Mouse (Mus musculus) small intestine, adult 2 months (tissue): ENCODE results near the gene Gstm4. TPM values are rescaled to one million over a fixed set of nuclear protein-coding genes. Genes with fewer than 3 reads are reported as not detected.
"Not testable (repeated sequence)": the region's sequence is repeated elsewhere in the genome, so short reads cannot be mapped to it uniquely, and the experiment has no call there.

Experiments used
- H3K27ac ChIP-seq: fragments of 200-500 bp; 2 replicates; pipeline ENCODE4 v1.5.1; 2012; ENCODE audit warnings: low read depth, low read length, control low read depth, inconsistent platforms; ENCODE audit not compliant: insufficient read depth
- H3K27me3 ChIP-seq: fragments of 200-500 bp; 2 replicates; pipeline ENCODE4 v1.6.1; 2012; ENCODE audit warnings: mild to moderate bottlenecking, moderate library complexity, low read length, inconsistent platforms; ENCODE audit not compliant: control insufficient read depth, insufficient read depth
- H3K36me3 ChIP-seq: fragments of 200-500 bp; 2 replicates; pipeline ENCODE4 v1.6.1; 2012; ENCODE audit warnings: mild to moderate bottlenecking, low read length, control low read depth, inconsistent platforms; ENCODE audit not compliant: control insufficient read depth, insufficient read depth
- H3K4me1 ChIP-seq: fragments of 200-500 bp; 2 replicates; pipeline ENCODE4 v1.6.1; 2012; ENCODE audit warnings: low read length, inconsistent platforms, mixed read lengths; ENCODE audit not compliant: control insufficient read depth, insufficient read depth, insufficient read length
- H3K4me3 ChIP-seq: fragments of 200-500 bp; 2 replicates; pipeline ENCODE4 v1.5.1; 2012; ENCODE audit warnings: low read depth, mild to moderate bottlenecking, control low read depth, inconsistent platforms, low read length, moderate library complexity
- CTCF ChIP-seq: fragments of 200-500 bp; IDR thresholded peaks from 2 replicates; pipeline ENCODE4 v1.5.1; 2012; ENCODE audit warnings: low read depth, mild to moderate bottlenecking, control low read depth, inconsistent platforms, low read length, moderate library complexity, mixed read lengths; ENCODE audit not compliant: insufficient replicate concordance, insufficient read length; ENCODE audit errors: extremely low read depth
- POLR2A ChIP-seq: fragments of 200-500 bp; IDR thresholded peaks from 2 replicates; pipeline ENCODE4 v1.6.1; 2012; ENCODE audit warnings: low read depth, mild to moderate bottlenecking, control low read depth, inconsistent platforms, low read length, moderate library complexity
- WGBS: fragments of 180-500 bp; shearing (Covaris S2); methylation state at CpG from one replicate; pipeline ENCODE4 v1.1.7; 2018; 5-methylcytosine and 5-hydroxymethylcytosine counted together
- polyA plus RNA-seq: library from polyadenylated mRNA; depleted of rRNA; stranded (reverse); fragments of >200 nt; gene quantifications from 2 replicates; pipeline ENCODE4 v1.2.3, GENCODE M21; 2012; rRNA removed

The Gstm4 gene
- polyA plus RNA-seq, 1 experiment = 5.6 TPM

GRCm38 (mm10) chr3:107998591-107998990 lies 46.1 kb downstream of the Gstm4 start:
- no peaks in the 10 kb centered on the region for H3K36me3 ChIP-seq
- no peaks in the 10 kb centered on the region for H3K27me3 ChIP-seq
- H3K4me1 ChIP-seq = no peaks in the 10 kb centered on the region
- TF ChIP-seq POLR2A (no peak), CTCF (no peak)
- no peak overlapping the region for H3K4me3 ChIP-seq
- no peak overlapping the region for H3K27ac ChIP-seq
- 84% methylated on average over 3 of the region's 3 CpGs for WGBS

- TF ChIP-seq CTCF (no peak), POLR2A (no peak)
- Histone ChIP-seq H3K4me3 (no peak overlapping the region), H3K36me3 (no peaks in the 10 kb centered on the region), H3K27ac (no peak overlapping the region), H3K4me1 (no peaks in the 10 kb centered on the region), H3K27me3 (no peaks in the 10 kb centered on the region)
- 88% methylated on average over 4 of the region's 4 CpGs for WGBS
Measured at GRCm38 (mm10) chr3:107996576-107996975, 48.1 kb downstream of the Gstm4 start.

- WGBS = 93% methylated on average over 2 of the region's 2 CpGs
- not testable (repeated sequence) for H3K27ac ChIP-seq, H3K36me3 ChIP-seq, H3K4me3 ChIP-seq, H3K4me1 ChIP-seq, H3K27me3 ChIP-seq
Measured at GRCm38 (mm10) chr3:107995974-107996373, 48.7 kb downstream of the Gstm4 start.

Other genes with a start within 250 kb of the Gstm4 start
- gene Eps8l3, start 167.7 kb downstream of the Gstm4 start, polyA plus RNA-seq = 127 and 351 TPM in 2 replicates
- 6.6 and 11.3 TPM in 2 replicates for gene Gstm5, start 149.1 kb downstream of the Gstm4 start, polyA plus RNA-seq
- gene Gstm7, start 113.1 kb downstream of the Gstm4 start, polyA plus RNA-seq = 9.4 and 29.1 TPM in 2 replicates
- 9.5 and 20.7 TPM in 2 replicates for gene Gstm6, start 101.1 kb downstream of the Gstm4 start, polyA plus RNA-seq
- gene Gstm3, start 75.6 kb downstream of the Gstm4 start, polyA plus RNA-seq = 159 and 411 TPM in 2 replicates
- gene Gstm2, start 58.4 kb downstream of the Gstm4 start, polyA plus RNA-seq = 26.7 and 56.7 TPM in 2 replicates
- 243 and 695 TPM in 2 replicates for gene Gstm1, start 26.9 kb downstream of the Gstm4 start, polyA plus RNA-seq
- gene Ampd2, start 41.8 kb upstream of the Gstm4 start, polyA plus RNA-seq = 88.8 and 107 TPM in 2 replicates
- 0.86 and 0.91 TPM in 2 replicates for gene Gnat2, start 47.9 kb upstream of the Gstm4 start, polyA plus RNA-seq
- gene Gnai3, start 101.3 kb upstream of the Gstm4 start, polyA plus RNA-seq = 5.4 and 14.8 TPM in 2 replicates
- gene Gpr61, start 110.0 kb upstream of the Gstm4 start, polyA plus RNA-seq = 0.05 TPM in 1 of 2 replicates, not detected in the other
- 10.1 and 17.6 TPM in 2 replicates for gene Amigo1, start 141.4 kb upstream of the Gstm4 start, polyA plus RNA-seq
- gene Cyb561d1, start 156.3 kb upstream of the Gstm4 start, polyA plus RNA-seq = 5.5 and 9.4 TPM in 2 replicates
- 3.6 and 9.7 TPM in 2 replicates for gene Atxn7l2, start 166.0 kb upstream of the Gstm4 start, polyA plus RNA-seq
- gene Sypl2, start 181.8 kb upstream of the Gstm4 start, polyA plus RNA-seq = 2.5 and 6.3 TPM in 2 replicates
- 21.9 and 36.2 TPM in 2 replicates for gene Psma5, start 212.0 kb upstream of the Gstm4 start, polyA plus RNA-seq
- gene Sort1, start 239.2 kb upstream of the Gstm4 start, polyA plus RNA-seq = 18.1 and 32.8 TPM in 2 replicates